Mouse (Mus musculus) heart, adult 9 months (tissue): ENCODE measurements around the gene Catsperg1.

Source experiments
- DNase-seq, 2 experiments: peaks; one replicate each; pipeline ENCODE4 v3.0.0; 2022; ENCODE audit warnings: low spot score in 2 of 2

Gene Catsperg1

DNA sequence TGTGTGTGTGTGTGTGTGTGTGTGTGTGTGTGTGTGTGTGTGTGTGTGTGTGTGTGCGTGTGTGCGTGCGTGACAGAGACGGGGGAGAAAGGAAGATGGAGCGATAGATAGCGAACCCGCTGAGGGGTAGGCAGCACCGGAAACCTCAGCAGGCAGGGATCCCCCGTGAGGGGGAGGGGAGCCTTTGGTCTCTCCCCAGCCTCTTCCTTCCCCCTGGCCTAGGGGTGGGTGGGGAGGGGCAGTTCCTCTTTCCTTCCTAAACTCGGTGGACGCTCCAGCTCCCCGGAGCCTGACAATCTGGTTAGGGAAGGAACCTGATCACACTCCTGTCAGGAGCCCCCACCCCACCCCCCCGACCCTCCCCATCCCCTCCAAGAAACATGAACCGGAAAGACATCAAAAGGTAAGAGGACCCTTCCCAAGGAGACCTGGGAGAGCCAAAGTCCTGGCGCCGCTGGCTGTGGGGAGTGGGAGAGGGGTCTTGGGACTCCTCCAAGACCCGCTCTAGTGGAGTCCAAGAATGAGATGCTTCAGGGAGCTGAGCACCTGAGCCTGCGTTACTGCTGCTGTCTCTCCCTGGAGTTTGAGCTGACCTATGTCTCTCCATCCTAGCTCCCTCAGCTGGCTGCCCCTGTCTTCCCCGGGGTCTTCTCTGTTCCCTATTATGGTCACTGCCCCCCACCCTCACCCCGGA is 79.0 kb downstream of the Catsperg1 start, which contains the start of gene Rasgrp4:
Gene Rasgrp4 (plus strand): TSS at position 159 of the 694 bp plus-strand sequence.
- DNase-seq = peak in 1 of 2 experiments; percentile 39

DNA sequence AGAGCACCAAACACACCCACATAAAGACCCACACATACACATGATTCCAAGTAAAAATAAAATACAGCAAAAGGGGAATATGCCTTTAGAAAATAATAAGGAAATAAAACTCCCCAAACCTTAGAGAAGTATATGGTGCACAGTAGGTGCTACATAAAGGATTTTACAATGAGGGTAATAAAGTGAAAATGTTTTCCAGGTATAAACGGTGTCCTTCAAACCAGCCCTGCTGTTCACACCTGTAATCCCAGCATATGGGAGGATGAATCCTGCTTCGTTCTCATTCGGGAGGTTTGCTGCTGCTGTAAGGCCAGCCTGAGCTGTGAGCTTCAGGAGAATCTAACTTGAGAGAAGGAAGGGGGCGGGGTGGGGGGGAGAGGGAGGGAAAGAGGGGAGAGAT is 79.6 kb downstream of the Catsperg1 start:
- DNase-seq = no peak
